Comparison of ENCODE assay signal across 29 mouse cellular contexts in the genomic region with DNA sequence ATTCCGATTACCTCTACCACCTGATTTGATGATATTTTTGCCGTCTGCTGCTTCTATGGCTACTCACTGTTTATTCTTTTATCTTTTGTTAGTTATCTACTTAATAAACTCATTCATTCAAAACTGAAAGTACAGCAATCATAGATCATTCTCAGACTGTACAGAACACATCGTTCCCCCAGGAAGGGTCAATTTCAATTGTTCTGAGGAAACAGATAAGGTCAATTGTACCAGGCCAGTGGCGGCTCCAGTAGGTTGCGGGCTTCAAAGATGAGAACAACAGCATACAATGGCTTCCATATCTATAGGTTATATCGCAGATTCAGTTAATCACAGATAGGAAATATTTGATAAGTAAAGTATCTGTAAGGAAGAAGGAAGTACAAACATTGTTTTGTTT.
"Had no signal": no experiment of that assay in that cellular context is flagged by ENCODE, and none has a peak within 500 bp of the region (broad histone marks: within the 10 kb centered on the region; RNA-seq: fewer than 3 reads in every experiment).

No protein-coding gene starts in this region.

- H3K4me2 ChIP-seq: limb, embryonic 12.5 days; limb, embryonic 13.5 days; limb, embryonic 15.5 days; liver, embryonic 11.5 days; liver, embryonic 12.5 days; liver, embryonic 13.5 days; liver, embryonic 15.5 days; lung, embryonic 14.5 days; lung, embryonic 15.5 days; midbrain, embryonic 11.5 days; midbrain, embryonic 12.5 days; midbrain, embryonic 13.5 days; midbrain, embryonic 15.5 days; neural tube, embryonic 12.5 days had no signal

- H3K9ac ChIP-seq: limb, embryonic 12.5 days; limb, embryonic 13.5 days; limb, embryonic 15.5 days; liver, embryonic 12.5 days; liver, embryonic 13.5 days; liver, embryonic 14.5 days; liver, embryonic 15.5 days; liver, postnatal 0 days; lung, embryonic 14.5 days; lung, embryonic 15.5 days; midbrain, embryonic 12.5 days; midbrain, embryonic 13.5 days; midbrain, embryonic 15.5 days; neural tube, embryonic 12.5 days had no signal

- H3K36me3 ChIP-seq: limb, embryonic 10.5 days; limb, embryonic 12.5 days; limb, embryonic 15.5 days; liver, embryonic 12.5 days; liver, embryonic 13.5 days; liver, embryonic 15.5 days; lung, embryonic 15.5 days; midbrain, embryonic 12.5 days; midbrain, embryonic 13.5 days; midbrain, embryonic 15.5 days had no signal

- DNase-seq: layer of hippocampus, postnatal 36 days; left cerebral cortex, postnatal 4 days; liver; liver, embryonic 13.5 days; liver, postnatal 0 days; lung, adult 18-20 months; lung, embryonic 14.5 days; lung, postnatal 10 days; midbrain, embryonic 14.5 days had no signal

- H3K4me1 ChIP-seq: liver, embryonic 12.5 days; liver, embryonic 13.5 days; liver, embryonic 15.5 days; megakaryocyte, embryonic 14.5 days had no signal

- ATAC-seq: liver, embryonic 12.5 days; liver, postnatal 0 days; midbrain, embryonic 13.5 days; midbrain, embryonic 15.5 days; midbrain, embryonic 16.5 days had no signal

- H3K4me3 ChIP-seq: left cerebral cortex, adult 2 months; limb, embryonic 10.5 days; limb, embryonic 12.5 days; limb, embryonic 13.5 days; limb, embryonic 15.5 days; liver, embryonic 12.5 days; liver, embryonic 13.5 days; liver, embryonic 15.5 days; lung, embryonic 15.5 days; megakaryocyte, embryonic 14.5 days; midbrain, embryonic 10.5 days; midbrain, embryonic 12.5 days; midbrain, embryonic 13.5 days; midbrain, embryonic 15.5 days; myocyte; neural tube, embryonic 12.5 days had no signal

- H3K27me3 ChIP-seq: limb, embryonic 15.5 days; liver, embryonic 13.5 days; liver, embryonic 15.5 days; lung, embryonic 15.5 days; midbrain, embryonic 12.5 days; midbrain, embryonic 13.5 days; midbrain, embryonic 15.5 days; neural tube, embryonic 12.5 days had no signal

- H3K27ac ChIP-seq: left cerebral cortex, adult 2 months; limb, embryonic 10.5 days; limb, embryonic 12.5 days; limb, embryonic 13.5 days; limb, embryonic 15.5 days; liver, embryonic 12.5 days; liver, embryonic 13.5 days; liver, embryonic 14.5 days; liver, embryonic 15.5 days; lung, embryonic 15.5 days; macrophage; midbrain, embryonic 10.5 days; midbrain, embryonic 12.5 days; midbrain, embryonic 13.5 days; midbrain, embryonic 15.5 days; neural tube, embryonic 12.5 days had no signal

- H3K9me3 ChIP-seq: limb, embryonic 10.5 days; limb, embryonic 12.5 days; limb, embryonic 13.5 days; limb, embryonic 15.5 days; liver, embryonic 12.5 days; liver, embryonic 13.5 days; liver, embryonic 15.5 days; lung, embryonic 15.5 days; megakaryocyte, embryonic 14.5 days; midbrain, embryonic 10.5 days; midbrain, embryonic 12.5 days; midbrain, embryonic 13.5 days; midbrain, embryonic 15.5 days; neural tube, embryonic 12.5 days had no signal
